In the genomic region with DNA sequence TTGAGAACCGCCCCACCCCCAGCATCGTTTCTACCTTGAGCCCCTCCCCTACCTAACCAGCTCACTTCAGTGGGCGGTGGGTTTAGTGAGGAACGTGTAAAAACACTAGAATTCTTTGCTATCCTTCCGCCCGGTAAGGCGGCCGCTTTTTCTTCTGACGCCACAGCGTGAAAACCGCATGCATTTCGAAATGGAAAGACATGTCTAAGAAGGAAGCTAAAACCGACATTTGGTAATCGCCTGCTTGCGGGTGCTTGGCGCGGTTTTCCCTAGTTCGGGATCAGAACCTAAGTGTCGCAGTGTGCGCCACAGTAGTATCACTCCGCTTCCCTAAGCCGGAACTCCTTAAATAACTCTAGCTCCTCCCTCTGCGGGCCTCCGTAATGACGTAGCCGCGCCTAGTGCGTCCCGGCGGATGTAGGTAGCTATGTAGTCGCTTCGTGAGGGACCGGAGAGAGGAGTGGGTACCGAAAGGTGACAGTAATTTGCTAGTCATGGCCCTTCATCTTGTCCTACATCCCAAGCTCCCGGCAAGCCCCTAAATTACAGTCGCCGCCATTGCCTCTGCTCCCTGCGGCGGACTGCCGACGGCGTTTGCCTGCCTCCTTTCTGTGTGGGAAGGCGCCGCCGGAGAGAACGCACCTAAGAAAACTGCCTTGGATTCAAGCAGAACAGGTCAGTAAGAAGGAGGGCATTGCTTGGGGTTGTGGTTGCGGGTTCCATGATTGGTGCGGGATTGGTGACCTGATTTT, we compare ENCODE assay signal across 8 mouse cellular contexts. TPM values are rescaled to one million over a fixed set of nuclear protein-coding genes. Genes with fewer than 3 reads are reported as not detected.
DNase-seq lines count a peak whose midpoint lies in the region; ATAC-seq and TF ChIP-seq lines count a peak whose summit lies in the region.

TSS of gene Armcx5 (plus strand) at position 430 of the 752 bp plus-strand sequence.
TSS of gene Gprasp1 (plus strand) at position 430 of the 752 bp plus-strand sequence.

- H3K9ac ChIP-seq in MEL (ENCODE audit: control insufficient read depth, low read depth, low read length, poor library complexity, severe bottlenecking) = peak within 1 kb of the TSS; percentile 91
- peak within 1 kb of the TSS; percentile 73 for H3K9ac ChIP-seq in forebrain, postnatal 0 days
- peak within 1 kb of the TSS; percentile 66 for H3K9ac ChIP-seq in lung, embryonic 15.5 days

- no peaks in the 10 kb centered on the region for H3K9me3 ChIP-seq in MEL (replicated peaks; ENCODE audit: insufficient read depth, low read length)
- no peaks in the 10 kb centered on the region for H3K9me3 ChIP-seq in forebrain, postnatal 0 days (ENCODE audit: low read length)
- no peaks in the 10 kb centered on the region for H3K9me3 ChIP-seq in lung, embryonic 15.5 days

- peak; percentile 58 to 89 for TF ChIP-seq POLR2A in MEL (IDR thresholded peaks at IDR 0.05; ENCODE audit: control insufficient read depth in 1 of 2, insufficient read depth in 1 of 2, low read depth in 1 of 2, low read length in 2 of 2, poor library complexity in 1 of 2)
- TF ChIP-seq POLR2A in cerebellum, adult 2 months (IDR thresholded peaks at IDR 0.05; ENCODE audit: borderline replicate concordance, insufficient read depth, low read length) = peak; percentile 62; the same call in 1 of the 2 replicates

- H3K4me1 ChIP-seq in MEL (ENCODE audit: control insufficient read depth in 1 of 2, insufficient read depth in 2 of 2, low read length in 2 of 2) = 0 out of 4 replicates have a peak, but pooled peaks cover 0 to 4% of the 10 kb centered on the region in 2 experiments
- no peaks in the 10 kb centered on the region for H3K4me1 ChIP-seq in cerebellum, adult 2 months (ENCODE audit: control insufficient read depth, insufficient read depth, low read length)
- no peaks in the 10 kb centered on the region for H3K4me1 ChIP-seq in forebrain, postnatal 0 days (ENCODE audit: insufficient read depth)
- H3K4me1 ChIP-seq in lung, embryonic 15.5 days = no peaks in the 10 kb centered on the region

- no peak for TF ChIP-seq RAD21 in MEL (IDR thresholded peaks at IDR 0.05; ENCODE audit: low read depth, low read length)

- H3K36me3 ChIP-seq in MEL (ENCODE audit: control insufficient read depth in 1 of 2, insufficient read depth in 2 of 2, low read length in 2 of 2) = peaks cover 3 to 11% of the 10 kb centered on the region in 2 experiments
- 0 out of 2 replicates have a peak, but pooled peaks cover 4% of the 10 kb centered on the region for H3K36me3 ChIP-seq in forebrain, postnatal 0 days (ENCODE audit: insufficient read depth)
- H3K36me3 ChIP-seq in lung, embryonic 15.5 days = no peaks in the 10 kb centered on the region

- H3K27me3 ChIP-seq in MEL (ENCODE audit: control insufficient read depth in 1 of 2, insufficient read depth in 2 of 2, low read length in 2 of 2) = no peaks in the 10 kb centered on the region; a peak in 2 of 4 replicates
- no peaks in the 10 kb centered on the region for H3K27me3 ChIP-seq in cerebellum, adult 2 months (ENCODE audit: control insufficient read depth, insufficient read depth, low read length)
- H3K27me3 ChIP-seq in forebrain, postnatal 0 days (ENCODE audit: insufficient read depth, low read length) = no peaks in the 10 kb centered on the region
- no peaks in the 10 kb centered on the region for H3K27me3 ChIP-seq in lung, embryonic 15.5 days

- TF ChIP-seq EP300 in MEL (IDR thresholded peaks at IDR 0.05; ENCODE audit: low read depth in 1 of 2, low read length in 2 of 2) = no peak; a peak in 2 of 4 replicates

- TF ChIP-seq CTCF in MEL (IDR thresholded peaks at IDR 0.05 in 2 of 3, conservative IDR thresholded peaks at IDR 0.05 in 1 of 3; ENCODE audit: control insufficient read depth in 1 of 3, insufficient read depth in 1 of 3, low read depth in 2 of 3, low read length in 3 of 3, poor library complexity in 1 of 3, severe bottlenecking in 1 of 3) = no peak
- no peak for TF ChIP-seq CTCF in cerebellum, adult 2 months (IDR thresholded peaks at IDR 0.05; ENCODE audit: borderline replicate concordance, insufficient read depth, low read depth, low read length)
- no peak for TF ChIP-seq CTCF in forebrain, postnatal 0 days (IDR thresholded peaks at IDR 0.05; ENCODE audit: low read depth)

- H3K4me2 ChIP-seq in forebrain, postnatal 0 days (ENCODE audit: low read depth) = peak within 1 kb of the TSS; percentile 55
- peak within 1 kb of the TSS; percentile 58 for H3K4me2 ChIP-seq in lung, embryonic 15.5 days

- DNase-seq in MEL (ENCODE audit: low read depth, low spot score) = peak; percentile 97
- peak; percentile 89 to 92 for DNase-seq in cerebellum, adult 2 months
- DNase-seq in forebrain, postnatal 0 days = peak; percentile 94
- DNase-seq in heart, postnatal 4 days = peak; percentile 84
- DNase-seq in layer of hippocampus, adult 8-10 months (ENCODE audit: low spot score in 2 of 2) = peak; percentile 85 to 87
- peak; percentile 83 for DNase-seq in ovary, adult 18-20 months (ENCODE audit: low spot score)
- DNase-seq in thymus, postnatal 0 days (ENCODE audit: low spot score) = peak; percentile 91

- H3K4me3 ChIP-seq in MEL (ENCODE audit: control insufficient read depth in 1 of 2, insufficient read depth in 1 of 2, low read depth in 2 of 2, low read length in 2 of 2) = peak within 1 kb of the TSS; percentile 93 to 97
- peak within 1 kb of the TSS; percentile 80 for H3K4me3 ChIP-seq in cerebellum, adult 2 months (replicated peaks; ENCODE audit: insufficient read depth, low read depth, low read length)
- H3K4me3 ChIP-seq in forebrain, postnatal 0 days (ENCODE audit: low read depth, low read length) = peak within 1 kb of the TSS; percentile 57
- H3K4me3 ChIP-seq in lung, embryonic 15.5 days = peak within 1 kb of the TSS; percentile 63

- WGBS in cerebellum, adult 2 months = 8% methylated on average over 48 of the region's 48 CpGs
- 31% methylated on average over 48 of the region's 48 CpGs for WGBS in forebrain, postnatal 0 days
- WGBS in lung, embryonic 15.5 days = 17% methylated on average over 48 of the region's 48 CpGs

- peak; percentile 98 for ATAC-seq in forebrain, postnatal 0 days
- ATAC-seq in lung, embryonic 15.5 days (ENCODE audit: borderline replicate concordance, extremely low read depth, low FRiP score, low TSS enrichment) = peak; percentile 97

- H3K27ac ChIP-seq in MEL (ENCODE audit: control insufficient read depth, low read depth, low read length) = peak within 1 kb of the TSS; percentile 79
- peak within 1 kb of the TSS; percentile 70 for H3K27ac ChIP-seq in cerebellum, adult 2 months (ENCODE audit: insufficient read depth, low read length)
- H3K27ac ChIP-seq in forebrain, postnatal 0 days (ENCODE audit: low read depth, low read length) = peak within 1 kb of the TSS; percentile 92
- H3K27ac ChIP-seq in lung, embryonic 15.5 days = peak within 1 kb of the TSS; percentile 57

- H3K79me2 ChIP-seq in MEL (ENCODE audit: control insufficient read depth, insufficient read depth, low read length, poor library complexity) = peaks cover 9% of the 10 kb centered on the region

TF ChIP-seq in MEL, 35 proteins besides CTCF, POLR2A, EP300 and RAD21 (continues in another document):
- TF ChIP-seq MYB (IDR thresholded peaks at IDR 0.05; ENCODE audit: low read depth, low read length) = no peak
- no peak for TF ChIP-seq CHD1 (IDR thresholded peaks at IDR 0.05; ENCODE audit: low read depth, low read length)
- peak; percentile 87 for TF ChIP-seq KAT2A (conservative IDR thresholded peaks at IDR 0.05; ENCODE audit: low read depth, low read length)
- TF ChIP-seq TBP (IDR thresholded peaks at IDR 0.05; ENCODE audit: low read depth, low read length) = peak; percentile 89
- no peak for TF ChIP-seq JUND (IDR thresholded peaks at IDR 0.05; ENCODE audit: low read depth, low read length)
- no peak for TF ChIP-seq UBTF (IDR thresholded peaks at IDR 0.05; ENCODE audit: borderline replicate concordance, insufficient read depth, low read depth, low read length)
- no peak for TF ChIP-seq ZKSCAN1 (IDR thresholded peaks at IDR 0.05; ENCODE audit: low read depth, low read length)
- TF ChIP-seq MXI1 (IDR thresholded peaks at IDR 0.05; ENCODE audit: low read depth, low read length) = peak; percentile 58
- TF ChIP-seq MEF2A (IDR thresholded peaks at IDR 0.05; ENCODE audit: extremely low read depth, insufficient replicate concordance, low read depth, low read length, poor library complexity, severe bottlenecking) = no peak
- 0 out of 2 replicates have a peak, but pooled peaks have one; percentile 34 for TF ChIP-seq E2F4 (IDR thresholded peaks at IDR 0.05; ENCODE audit: borderline replicate concordance, low read depth, low read length)
- TF ChIP-seq SIN3A (IDR thresholded peaks at IDR 0.05; ENCODE audit: low read length) = peak; percentile 80
- no peak for TF ChIP-seq MAFK (IDR thresholded peaks at IDR 0.05; ENCODE audit: borderline replicate concordance, low read depth, low read length)
- no peak for TF ChIP-seq GATA1 (IDR thresholded peaks at IDR 0.05; ENCODE audit: low read depth, low read length)
- TF ChIP-seq USF1 (IDR thresholded peaks at IDR 0.05; ENCODE audit: low read depth, low read length) = no peak

RNA-seq across cellular contexts. Expression of gene Armcx5, which starts in this region (rescaled TPM):
- total RNA-seq in MEL (2012; rRNA removed) = 8.4 and 8.6 TPM in 2 replicates
- polyA plus RNA-seq in MEL (2012; ENCODE audit: insufficient read depth in 1 of 2, insufficient read length in 2 of 2, low read depth in 1 of 2, low replicate concordance in 2 of 2, missing spikeins in 1 of 2) = 1 to 10 TPM in 1 of 2 experiments, not detected in 1; 8.6 TPM
- 12.6 and 12.7 TPM in 2 replicates for polyA plus RNA-seq in cerebellum, adult 2 months (2012; rRNA removed)
- 15.8 and 22.5 TPM in 2 replicates for total RNA-seq in forebrain, postnatal 0 days (2014; rRNA removed)
- 16.8 and 20.8 TPM in 2 replicates for polyA plus RNA-seq in forebrain, postnatal 0 days (2015; fragmentation: Nextera tagmentation; extraction: Ambion mirVana)
- 10 to 100 TPM; 11.5 to 12.4 TPM for total RNA-seq in heart, postnatal 4 days (2021)
- total RNA-seq in layer of hippocampus, adult 8-10 months (2022) = 10 to 100 TPM; 29.5 to 35.9 (median 30.7) TPM
- polyA plus RNA-seq in lung, embryonic 15.5 days (2015; fragmentation: Nextera tagmentation; extraction: Ambion mirVana) = 9.1 and 9.5 TPM in 2 replicates
- 9.5 and 12.2 TPM in 2 replicates for polyA plus RNA-seq in thymus, postnatal 0 days (2015; fragmentation: Nextera tagmentation; extraction: Ambion mirVana)

RNA-seq across cellular contexts. Expression of gene Gprasp1, which starts in this region (rescaled TPM):
- 13.3 and 13.8 TPM in 2 replicates for total RNA-seq in MEL (2012; rRNA removed)
- 10 to 100 TPM in 1 of 2 experiments, not detected in 1; 25.0 TPM for polyA plus RNA-seq in MEL (2012; ENCODE audit: insufficient read depth in 1 of 2, insufficient read length in 2 of 2, low read depth in 1 of 2, low replicate concordance in 2 of 2, missing spikeins in 1 of 2)
- 190 TPM in 2 replicates for polyA plus RNA-seq in cerebellum, adult 2 months (2012; rRNA removed)
- 279 and 396 TPM in 2 replicates for total RNA-seq in forebrain, postnatal 0 days (2014; rRNA removed)
- 112 and 177 TPM in 2 replicates for polyA plus RNA-seq in forebrain, postnatal 0 days (2015; fragmentation: Nextera tagmentation; extraction: Ambion mirVana)
- total RNA-seq in heart, postnatal 4 days (2021) = 10 to 100 TPM; 30.3 to 34.1 TPM
- total RNA-seq in layer of hippocampus, adult 8-10 months (2022) = 100 to 1,000 TPM; 301 to 353 (median 333) TPM
- polyA plus RNA-seq in lung, embryonic 15.5 days (2015; fragmentation: Nextera tagmentation; extraction: Ambion mirVana) = 36.4 and 39.7 TPM in 2 replicates
- polyA plus RNA-seq in thymus, postnatal 0 days (2015; fragmentation: Nextera tagmentation; extraction: Ambion mirVana) = 18.9 and 20.8 TPM in 2 replicates

Comparison
In these comparisons a context has a peak if more than half of its experiments do, and no peak if none do; other contexts are left out.
1. Peak in every context shown above with its lines: DNase-seq, ATAC-seq, H3K4me3 ChIP-seq and H3K27ac ChIP-seq.